Mouse (Mus musculus) forebrain, embryonic 14.5 days (tissue): ENCODE measurements around the gene Map3k14. TPM values are rescaled to one million over a fixed set of nuclear protein-coding genes. Genes with fewer than 3 reads are reported as not detected.

ENCODE experiments used
- ATAC-seq: fragments of 200-750 bp; cut with Nextera tagmentation; 2 replicates; pipeline ENCODE4 v1.8.0; 2017; ENCODE audit warnings: mild to moderate bottlenecking, moderate library complexity
- DNase-seq: peaks from one replicate; pipeline ENCODE4 v3.0.0-alpha.2; 2015; ENCODE audit warnings: low spot score
- H3K27ac ChIP-seq: fragments of 300-500 bp; sonication (generic); 2 replicates; pipeline ENCODE4 v1.5.1; 2014; ENCODE audit warnings: low read depth, mild to moderate bottlenecking, control low read depth, low read length, moderate library complexity
- H3K27me3 ChIP-seq: fragments of 300-500 bp; sonication (generic); replicated peaks from 2 replicates; pipeline ENCODE4 v1.6.1; 2014; ENCODE audit warnings: low read length, control low read depth, mixed read lengths; ENCODE audit not compliant: control insufficient read depth, insufficient read depth
- H3K36me3 ChIP-seq: fragments of 300-500 bp; sonication (generic); 2 replicates; pipeline ENCODE4 v1.6.1; 2014; ENCODE audit warnings: low read length, control low read depth; ENCODE audit not compliant: control insufficient read depth, insufficient read depth
- H3K4me1 ChIP-seq: fragments of 300-500 bp; sonication (generic); 2 replicates; pipeline ENCODE4 v1.6.1; 2014; ENCODE audit warnings: antibody characterized with exemption, low read length, control low read depth; ENCODE audit not compliant: control insufficient read depth, insufficient read depth
- H3K4me2 ChIP-seq: fragments of 300-500 bp; sonication (generic); 2 replicates; pipeline ENCODE4 v1.6.1; 2014; ENCODE audit warnings: mild to moderate bottlenecking, control low read depth, low read length
- H3K4me3 ChIP-seq: fragments of 300-500 bp; sonication (generic); 2 replicates; pipeline ENCODE4 v1.5.1; 2014; ENCODE audit warnings: low read depth, low read length, control low read depth
- H3K9ac ChIP-seq: fragments of 300-500 bp; sonication (generic); 2 replicates; pipeline ENCODE4 v1.6.1; 2014; ENCODE audit warnings: mild to moderate bottlenecking, low read length, control low read depth, moderate library complexity
- H3K9me3 ChIP-seq: fragments of 300-500 bp; sonication (generic); replicated peaks from 2 replicates; pipeline ENCODE4 v1.6.1; 2016; ENCODE audit warnings: low read length, control low read depth, mixed read lengths; ENCODE audit not compliant: control insufficient read depth
- WGBS: fragments of 180-500 bp; shearing (Covaris S2); extraction: QIAGEN DNeasy Blood & Tissue Kit; methylation state at CpG from one replicate; pipeline ENCODE4 v1.1.7; 2014; 5-methylcytosine and 5-hydroxymethylcytosine counted together
- polyA plus RNA-seq: library from polyadenylated mRNA; unstranded; fragments of >200 nt; fragmentation: Nextera tagmentation; extraction: Ambion mirVana; gene quantifications from 2 replicates; pipeline ENCODE4 v1.2.1, GENCODE M21; 2014

Gene Map3k14
- 1.7 and 2.7 TPM in 2 replicates for polyA plus RNA-seq

- ATAC-seq (peak; percentile 98), DNase-seq (peak; percentile 99)
- Histone ChIP-seq H3K4me3 (peak within 1 kb of the TSS; percentile 66), H3K36me3 (no peaks in the 10 kb centered on the region), H3K4me2 (peak within 1 kb of the TSS; percentile 87), H3K9ac (peak within 1 kb of the TSS; percentile 79), H3K27me3 (no peaks in the 10 kb centered on the region), H3K27ac (peak within 1 kb of the TSS; percentile 88), H3K9me3 (no peaks in the 10 kb centered on the region), H3K4me1 (peaks cover 32% of the 10 kb centered on the region)
- WGBS, result 1% methylated on average over 55 of the region's 55 CpGs
Measured at GRCm38 (mm10) chr11:103267346-103268219, at the start of gene Map3k14. Gene Map3k14 (minus strand): TSS chr11:103267472.

GRCm38 (mm10) chr11:103315379-103315778, 48.1 kb upstream of the Map3k14 start:
- no peaks in the 10 kb centered on the region for H3K9me3 ChIP-seq
- H3K4me2 ChIP-seq, result no peak overlapping the region
- WGBS, result 81% methylated on average over 5 of the region's 5 CpGs
- no peak overlapping the region for H3K27ac ChIP-seq
- H3K4me1 ChIP-seq, result peaks cover under 1% of the 10 kb centered on the region; the same call in 1 of the 2 replicates
- DNase-seq (no peak), ATAC-seq (no peak)
- no peak overlapping the region for H3K9ac ChIP-seq
- H3K36me3 ChIP-seq, result no peaks in the 10 kb centered on the region
- H3K4me3 ChIP-seq, result no peak overlapping the region
- no peaks in the 10 kb centered on the region for H3K27me3 ChIP-seq

- no peaks in the 10 kb centered on the region for H3K27me3 ChIP-seq
- no peak overlapping the region for H3K9ac ChIP-seq
- WGBS, result 78% methylated on average over 10 of the region's 10 CpGs
- no peak for ATAC-seq
- no peaks in the 10 kb centered on the region for H3K9me3 ChIP-seq
- H3K4me3 ChIP-seq, result no peak overlapping the region
- H3K4me1 ChIP-seq, result no peaks in the 10 kb centered on the region
- no peak for DNase-seq
- H3K36me3 ChIP-seq, result no peaks in the 10 kb centered on the region
- no peak overlapping the region for H3K4me2 ChIP-seq
- no peak overlapping the region for H3K27ac ChIP-seq
Measured at GRCm38 (mm10) chr11:103314736-103315374, 47.6 kb upstream of the Map3k14 start.

GRCm38 (mm10) chr11:103313542-103313941, 46.3 kb upstream of the Map3k14 start:
- no peak overlapping the region for H3K9ac ChIP-seq

GRCm38 (mm10) chr11:103312655-103313255, 45.5 kb upstream of the Map3k14 start:
- DNase-seq, result no peak
- no peak overlapping the region for H3K27ac ChIP-seq
- H3K4me3 ChIP-seq, result no peak overlapping the region
- 67% methylated on average over 8 of the region's 8 CpGs for WGBS
- no peak for ATAC-seq
- H3K27me3 ChIP-seq, result no peaks in the 10 kb centered on the region
- no peak overlapping the region for H3K4me2 ChIP-seq
- H3K4me1 ChIP-seq, result no peaks in the 10 kb centered on the region
- H3K9me3 ChIP-seq, result no peaks in the 10 kb centered on the region
- H3K9ac ChIP-seq, result no peak overlapping the region
- H3K36me3 ChIP-seq, result no peaks in the 10 kb centered on the region

More at GRCm38 (mm10) chr11:103313542-103313941, 46.3 kb upstream of the Map3k14 start:
- H3K4me3 ChIP-seq, result no peak overlapping the region
- no peak overlapping the region for H3K4me2 ChIP-seq
- H3K27me3 ChIP-seq, result no peaks in the 10 kb centered on the region
- WGBS, result 86% methylated on average over 6 of the region's 6 CpGs
- no peaks in the 10 kb centered on the region for H3K9me3 ChIP-seq
- H3K27ac ChIP-seq, result no peak overlapping the region
- H3K36me3 ChIP-seq, result no peaks in the 10 kb centered on the region
- ATAC-seq (no peak), DNase-seq (no peak)
- no peaks in the 10 kb centered on the region for H3K4me1 ChIP-seq

GRCm38 (mm10) chr11:103311960-103312611, 44.8 kb upstream of the Map3k14 start:
- H3K4me3 ChIP-seq, result peak overlapping the region; percentile 24
- H3K9me3 ChIP-seq, result no peaks in the 10 kb centered on the region
- WGBS, result 6% methylated on average over 30 of the region's 30 CpGs
- peak overlapping the region; percentile 49 for H3K9ac ChIP-seq
- H3K36me3 ChIP-seq, result no peaks in the 10 kb centered on the region
- no peak overlapping the region for H3K27ac ChIP-seq
- H3K27me3 ChIP-seq, result no peaks in the 10 kb centered on the region
- H3K4me2 ChIP-seq, result peak overlapping the region; percentile 52
- ATAC-seq (no peak), DNase-seq (peak; percentile 13)
- H3K4me1 ChIP-seq, result no peaks in the 10 kb centered on the region

- no peak for ATAC-seq
- Histone ChIP-seq H3K36me3 (no peaks in the 10 kb centered on the region), H3K4me3 (no peak overlapping the region), H3K4me1 (no peaks in the 10 kb centered on the region), H3K27me3 (no peaks in the 10 kb centered on the region), H3K9me3 (no peaks in the 10 kb centered on the region), H3K4me2 (no peak overlapping the region), H3K27ac (no peak overlapping the region), H3K9ac (no peak overlapping the region)
- WGBS, result 86% methylated on average over 10 of the region's 10 CpGs
- DNase-seq, result no peak
Measured at GRCm38 (mm10) chr11:103309956-103310574, 42.8 kb upstream of the Map3k14 start.

GRCm38 (mm10) chr11:103307910-103308309, 40.6 kb upstream of the Map3k14 start:
- 76% methylated on average over 8 of the region's 8 CpGs for WGBS
- DNase-seq, result no peak
- Histone ChIP-seq H3K27ac (no peak overlapping the region), H3K4me2 (no peak overlapping the region), H3K36me3 (no peaks in the 10 kb centered on the region), H3K4me3 (no peak overlapping the region), H3K9ac (no peak overlapping the region), H3K9me3 (no peaks in the 10 kb centered on the region), H3K4me1 (no peaks in the 10 kb centered on the region), H3K27me3 (no peaks in the 10 kb centered on the region)
- ATAC-seq, result no peak
